10 mouse cellular contexts compared by ENCODE assay signal in the genomic region with DNA sequence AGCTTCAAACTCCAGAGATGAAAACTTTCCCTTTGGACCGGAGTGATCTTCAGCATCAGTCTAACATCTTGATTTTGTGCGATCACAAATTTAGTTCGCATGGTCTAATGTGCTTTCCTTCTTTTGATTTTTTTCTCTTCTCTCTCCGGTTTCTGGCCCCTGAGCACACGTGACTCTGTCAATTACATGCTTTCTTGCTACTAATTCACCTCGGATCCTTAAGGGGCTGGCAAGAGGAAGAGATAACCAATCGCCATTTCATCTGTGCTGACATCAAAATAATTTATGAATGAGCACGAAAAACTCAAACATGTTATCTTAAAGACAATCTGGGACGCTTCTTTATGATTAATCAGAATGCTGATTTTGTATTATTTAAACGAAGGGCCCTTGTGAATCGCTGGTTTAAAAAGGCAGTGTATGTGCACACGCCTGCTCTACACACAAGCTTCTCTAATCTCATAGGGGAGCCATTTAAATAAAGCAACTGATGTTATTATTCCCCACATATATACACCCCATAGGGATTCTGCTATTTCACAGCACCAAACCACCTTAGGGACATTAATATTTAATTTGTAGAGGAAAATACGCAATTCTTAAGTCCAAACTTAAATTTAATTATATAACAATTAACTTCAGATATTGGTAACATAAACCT. TPM values are rescaled to one million over a fixed set of nuclear protein-coding genes. Genes with fewer than 3 reads are reported as not detected.
DNase-seq lines count a peak whose midpoint lies in the region; ATAC-seq lines count a peak whose summit lies in the region.
"Had no signal": no experiment of that assay in that cellular context is flagged by ENCODE, and none has a peak within 500 bp of the region (broad histone marks: within the 10 kb centered on the region; RNA-seq: fewer than 3 reads in every experiment).

No protein-coding gene starts in this region.

- H3K27me3 ChIP-seq in megakaryocyte, embryonic 14.5 days (replicated peaks), result no peaks in the 10 kb centered on the region
- no peaks in the 10 kb centered on the region for H3K27me3 ChIP-seq in forebrain, embryonic 10.5 days (ENCODE audit: poor library complexity, severe bottlenecking)
- peaks cover 21% of the 10 kb centered on the region for H3K27me3 ChIP-seq in limb, embryonic 15.5 days
- H3K27me3 ChIP-seq in stomach, embryonic 16.5 days (ENCODE audit: control insufficient read depth, insufficient read depth, low read length), result peaks cover 23% of the 10 kb centered on the region

- DNase-seq in forebrain, embryonic 10.5 days (ENCODE audit: extremely low spot score, low spot score), result no peak
- DNase-seq in cerebellum, adult 9-11 months, result no peak
- DNase-seq in yolk sac, embryonic 10.5 days (ENCODE audit: low spot score), result no peak
- DNase-seq: adrenal gland, adult 8-10 months had no signal

- H3K36me3 ChIP-seq in megakaryocyte, embryonic 14.5 days (replicated peaks; ENCODE audit: low read length), result no peaks in the 10 kb centered on the region
- H3K36me3 ChIP-seq in forebrain, embryonic 10.5 days (replicated peaks), result peaks cover 8% of the 10 kb centered on the region
- H3K36me3 ChIP-seq in limb, embryonic 15.5 days, result no peaks in the 10 kb centered on the region
- H3K36me3 ChIP-seq in stomach, embryonic 16.5 days (ENCODE audit: control insufficient read depth, insufficient read depth, low read length), result no peaks in the 10 kb centered on the region

- no peak overlapping the region for H3K9ac ChIP-seq in limb, embryonic 15.5 days
- H3K9ac ChIP-seq in stomach, embryonic 16.5 days (ENCODE audit: low read length), result no peak overlapping the region; the same call in 1 of the 2 replicates

- ATAC-seq in megakaryocyte, adult 5-6 weeks (ENCODE audit: poor library complexity, severe bottlenecking), result no peak
- no peak for ATAC-seq in limb, embryonic 15.5 days (ENCODE audit: insufficient number of reproducible peaks, low FRiP score, low TSS enrichment, low read depth)
- no peak for ATAC-seq in stomach, embryonic 16.5 days (ENCODE audit: insufficient read depth, low FRiP score)
- no peak for ATAC-seq in erythroid progenitor cell, adult 5-6 weeks (replicated peaks; ENCODE audit: low FRiP score, poor library complexity, severe bottlenecking)

- peaks cover 34% of the 10 kb centered on the region for H3K4me1 ChIP-seq in megakaryocyte, embryonic 14.5 days
- peaks cover 76% of the 10 kb centered on the region for H3K4me1 ChIP-seq in forebrain, embryonic 10.5 days
- peaks cover 15% of the 10 kb centered on the region; the same call in 1 of the 2 replicates for H3K4me1 ChIP-seq in limb, embryonic 15.5 days
- no peaks in the 10 kb centered on the region for H3K4me1 ChIP-seq in stomach, embryonic 16.5 days (ENCODE audit: control insufficient read depth, insufficient read depth, low read length)

- H3K4me2 ChIP-seq in limb, embryonic 15.5 days, result peak overlapping the region; percentile 57
- peak overlapping the region; percentile 60 for H3K4me2 ChIP-seq in stomach, embryonic 16.5 days (ENCODE audit: low read depth, low read length)

- peak overlapping the region; percentile 96 for H3K27ac ChIP-seq in forebrain, embryonic 10.5 days
- H3K27ac ChIP-seq in limb, embryonic 15.5 days, result no peak overlapping the region
- H3K27ac ChIP-seq in stomach, embryonic 16.5 days (ENCODE audit: low read length), result no peak overlapping the region

- H3K4me3 ChIP-seq in megakaryocyte, embryonic 14.5 days (replicated peaks), result peak overlapping the region; percentile 93
- peak overlapping the region; percentile 67 for H3K4me3 ChIP-seq in forebrain, embryonic 10.5 days
- peak overlapping the region; percentile 41 for H3K4me3 ChIP-seq in limb, embryonic 15.5 days
- peak overlapping the region; percentile 39 for H3K4me3 ChIP-seq in stomach, embryonic 16.5 days (replicated peaks; ENCODE audit: low read length)

- no peaks in the 10 kb centered on the region for H3K9me3 ChIP-seq in megakaryocyte, embryonic 14.5 days
- H3K9me3 ChIP-seq in forebrain, embryonic 10.5 days, result no peaks in the 10 kb centered on the region
- H3K9me3 ChIP-seq in limb, embryonic 15.5 days, result no peaks in the 10 kb centered on the region
- H3K9me3 ChIP-seq in stomach, embryonic 16.5 days (replicated peaks; ENCODE audit: control insufficient read depth, low read length), result no peaks in the 10 kb centered on the region

- WGBS in forebrain, embryonic 10.5 days, result under 1% methylated on average over 13 of the region's 13 CpGs
- under 1% methylated on average over 13 of the region's 13 CpGs for WGBS in limb, embryonic 15.5 days
- WGBS in stomach, embryonic 16.5 days, result 3% methylated on average over 13 of the region's 13 CpGs

RNA-seq across cellular contexts. Expression of a gene that starts 16.0 kb away (rescaled TPM):
- 0.48 TPM in 2 replicates for polyA plus RNA-seq in megakaryocyte, embryonic 14.5 days (2012; ENCODE audit: insufficient read depth, low replicate concordance)
- total RNA-seq in megakaryocyte, adult 5-6 weeks (2015), result not detected in 2 replicates
- not detected in 2 replicates for total RNA-seq in megakaryocyte, adult 5-6 weeks (2017)
- polyA plus RNA-seq in forebrain, embryonic 10.5 days (2016; fragmentation: Nextera tagmentation; extraction: Ambion mirVana), result 54.2 and 59.3 TPM in 2 replicates
- polyA plus RNA-seq in limb, embryonic 15.5 days (2015; fragmentation: Nextera tagmentation; extraction: Ambion mirVana), result 0.58 and 0.61 TPM in 2 replicates
- 0.80 and 1.2 TPM in 2 replicates for polyA plus RNA-seq in stomach, embryonic 16.5 days (2015; fragmentation: Nextera tagmentation; extraction: Ambion mirVana)
- total RNA-seq in erythroid progenitor cell, adult 5-6 weeks (2015; ENCODE audit: low replicate concordance), result not detected in 2 replicates
- not detected in 2 replicates for total RNA-seq in erythroid progenitor cell, adult 5-6 weeks (2017; ENCODE audit: low replicate concordance)
- total RNA-seq: gastrocnemius, adult 18-20 months had no signal

Comparison
In these comparisons a context has a peak if more than half of its experiments do, and no peak if none do; other contexts are left out.
1. H3K4me3 ChIP-seq: peak in every context shown above with its lines; median percentile 93 in megakaryocyte, embryonic 14.5 days; 67 in forebrain, embryonic 10.5 days; 41 in limb, embryonic 15.5 days; 39 in stomach, embryonic 16.5 days.
2. RNA of a gene that starts 16.0 kb away (polyA plus RNA-seq): 54.2 to 59.3 TPM in forebrain, embryonic 10.5 days; 0.80 to 1.2 TPM in stomach, embryonic 16.5 days, 0.58 to 0.61 TPM in limb, embryonic 15.5 days and 0.48 TPM in megakaryocyte, embryonic 14.5 days; every median in the first group is over 10 times any median in the second.